Mouse (Mus musculus) spleen, postnatal 4 days (tissue): ENCODE measurements around the gene Defb21.

Source experiments
- DNase-seq, 2 experiments: peaks; one replicate each; pipeline ENCODE4 v3.0.0; 2022; ENCODE audit warnings: low spot score in 2 of 2

The Defb21 gene

GRCm38 (mm10) chr2:152572114-152572794 is at the start of gene Defb21:
Gene Defb21 (plus strand): TSS chr2:152572744.
- peak in 1 of 2 experiments; percentile 69 for DNase-seq

GRCm38 (mm10) chr2:152539944-152540710 is 32.4 kb upstream of the Defb21 start, which contains the start of gene Defb29:
Gene Defb29 (minus strand): TSS chr2:152540098.
- no peak for DNase-seq

GRCm38 (mm10) chr2:152541979-152542378 is 30.6 kb upstream of the Defb21 start:
- no peak for DNase-seq

GRCm38 (mm10) chr2:152542897-152543296 is 29.6 kb upstream of the Defb21 start:
- DNase-seq: no peak

- DNase-seq: no peak
Observed at GRCm38 (mm10) chr2:152543478-152543877, 29.1 kb upstream of the Defb21 start.

GRCm38 (mm10) chr2:152544691-152545090 is 27.9 kb upstream of the Defb21 start:
- no peak for DNase-seq

- DNase-seq: no peak
Observed at GRCm38 (mm10) chr2:152548124-152548523, 24.4 kb upstream of the Defb21 start.

- no peak for DNase-seq
Observed at GRCm38 (mm10) chr2:152553774-152554423, 18.6 kb upstream of the Defb21 start.

- DNase-seq: no peak
Observed at GRCm38 (mm10) chr2:152556655-152557054, 15.9 kb upstream of the Defb21 start.

- no peak for DNase-seq
Observed at GRCm38 (mm10) chr2:152569038-152569437, 3.5 kb upstream of the Defb21 start, which contains the start of gene Gm17416. Gene Gm17416 (plus strand): TSS chr2:152569338.

- no peak for DNase-seq
Observed at GRCm38 (mm10) chr2:152569881-152570280, 2.7 kb upstream of the Defb21 start.

- DNase-seq: no peak
Observed at GRCm38 (mm10) chr2:152570313-152570712, 2.2 kb upstream of the Defb21 start.

GRCm38 (mm10) chr2:152573484-152573883 is 940 bp downstream of the Defb21 start:
- DNase-seq: no peak

GRCm38 (mm10) chr2:152580107-152580506 is 7.6 kb downstream of the Defb21 start, which contains the start of gene Defb19:
Gene Defb19 (minus strand): TSS chr2:152580312.
- no peak for DNase-seq

GRCm38 (mm10) chr2:152580612-152581011 is 8.1 kb downstream of the Defb21 start:
- DNase-seq: no peak

- DNase-seq: no peak
Observed at GRCm38 (mm10) chr2:152586926-152587560, 14.5 kb downstream of the Defb21 start.

GRCm38 (mm10) chr2:152588450-152588849 is 15.9 kb downstream of the Defb21 start:
- DNase-seq: no peak

- DNase-seq: no peak
Observed at GRCm38 (mm10) chr2:152589021-152589420, 16.5 kb downstream of the Defb21 start.

- DNase-seq: no peak
Observed at GRCm38 (mm10) chr2:152599299-152599698, 26.8 kb downstream of the Defb21 start, which contains the start of gene Defb45. Gene Defb45 (minus strand): TSS chr2:152599399.

GRCm38 (mm10) chr2:152600076-152600475 is 27.5 kb downstream of the Defb21 start:
- no peak for DNase-seq

- no peak for DNase-seq
Observed at GRCm38 (mm10) chr2:152601275-152601960, 28.9 kb downstream of the Defb21 start.
